Comparison of ENCODE assay signal across 8 mouse cellular contexts in genomic region chr5:31201042-31201741, GRCm38 (mm10). TPM values are rescaled to one million over a fixed set of nuclear protein-coding genes. Genes with fewer than 3 reads are reported as not detected.
DNase-seq lines count a peak whose midpoint lies in the region; ATAC-seq and TF ChIP-seq lines count a peak whose summit lies in the region.

No protein-coding gene starts in this region.

- no peaks in the 10 kb centered on the region for H3K27me3 ChIP-seq in erythroblast, embryonic 14.5 days (ENCODE audit: control insufficient read depth)
- no peaks in the 10 kb centered on the region for H3K27me3 ChIP-seq in liver, embryonic 11.5 days (replicated peaks; ENCODE audit: control insufficient read depth, insufficient read depth, low read length)
- no peaks in the 10 kb centered on the region for H3K27me3 ChIP-seq in stomach, postnatal 0 days (ENCODE audit: control insufficient read depth, insufficient read depth, low read length)

- peak overlapping the region; percentile 83 for H3K9ac ChIP-seq in liver, embryonic 11.5 days (ENCODE audit: low read depth, low read length)
- H3K9ac ChIP-seq in stomach, postnatal 0 days (ENCODE audit: low read length): peak overlapping the region; percentile 85

- peaks cover 96% of the 10 kb centered on the region for H3K36me3 ChIP-seq in erythroblast, embryonic 14.5 days (ENCODE audit: control insufficient read depth)
- peaks cover 64% of the 10 kb centered on the region for H3K36me3 ChIP-seq in liver, embryonic 11.5 days (ENCODE audit: control insufficient read depth, insufficient read depth, low read length)
- H3K36me3 ChIP-seq in stomach, postnatal 0 days (ENCODE audit: control insufficient read depth, insufficient read depth, low read length): peaks cover 39% of the 10 kb centered on the region

- 20% methylated on average over 13 of the region's 13 CpGs for WGBS in liver, embryonic 11.5 days
- WGBS in stomach, postnatal 0 days: 12% methylated on average over 13 of the region's 13 CpGs

- H3K4me3 ChIP-seq in erythroblast, embryonic 14.5 days (replicated peaks): peak overlapping the region; percentile 84
- peak overlapping the region; percentile 86 for H3K4me3 ChIP-seq in liver, embryonic 11.5 days (ENCODE audit: low read depth, low read length)
- H3K4me3 ChIP-seq in stomach, postnatal 0 days (ENCODE audit: low read depth, low read length): peak overlapping the region; percentile 76

- peak; percentile 21 for DNase-seq in thymus, postnatal 0 days (ENCODE audit: low spot score)
- no peak for DNase-seq in thymus, postnatal 4 days
- DNase-seq in liver, embryonic 11.5 days (ENCODE audit: low spot score): peak; percentile 54
- DNase-seq in stomach, postnatal 0 days (ENCODE audit: low spot score): no peak
- DNase-seq in gastrocnemius, adult 8-10 months (ENCODE audit: low spot score in 2 of 2): no peak
- DNase-seq in urinary bladder, adult 18-20 months (ENCODE audit: low spot score in 2 of 2): no peak

- H3K9me3 ChIP-seq in erythroblast, embryonic 14.5 days (ENCODE audit: control insufficient read depth, low read length): no peaks in the 10 kb centered on the region
- H3K9me3 ChIP-seq in liver, embryonic 11.5 days (ENCODE audit: control insufficient read depth, low read length): peaks cover 5% of the 10 kb centered on the region
- H3K9me3 ChIP-seq in stomach, postnatal 0 days (ENCODE audit: control insufficient read depth, low read length): peaks cover 5% of the 10 kb centered on the region

- no peak for TF ChIP-seq EP300 in stomach, postnatal 0 days (optimal IDR thresholded peaks at IDR 0.05)

- peak overlapping the region; percentile 80 for H3K27ac ChIP-seq in liver, embryonic 11.5 days (ENCODE audit: low read depth, low read length)
- peak overlapping the region; percentile 86 for H3K27ac ChIP-seq in stomach, postnatal 0 days (replicated peaks)

- H3K4me2 ChIP-seq in liver, embryonic 11.5 days: peak overlapping the region; percentile 93
- H3K4me2 ChIP-seq in stomach, postnatal 0 days (replicated peaks; ENCODE audit: low read depth): peak overlapping the region; percentile 85

- H3K4me1 ChIP-seq in erythroblast, embryonic 14.5 days (ENCODE audit: control insufficient read depth): peaks cover 43% of the 10 kb centered on the region
- H3K4me1 ChIP-seq in liver, embryonic 11.5 days (replicated peaks; ENCODE audit: control insufficient read depth, insufficient read depth, low read length): peaks cover 20% of the 10 kb centered on the region
- H3K4me1 ChIP-seq in stomach, postnatal 0 days (replicated peaks; ENCODE audit: control insufficient read depth, insufficient read depth): no peaks in the 10 kb centered on the region

- no peak for ATAC-seq in erythroblast, adult 5-6 weeks (replicated peaks; ENCODE audit: low FRiP score, poor library complexity, severe bottlenecking)
- ATAC-seq in liver, embryonic 11.5 days (replicated peaks; ENCODE audit: low FRiP score): no peak
- no peak for ATAC-seq in stomach, postnatal 0 days (ENCODE audit: low FRiP score, low TSS enrichment)

- no peak for TF ChIP-seq CTCF in stomach, postnatal 0 days (IDR thresholded peaks at IDR 0.05; ENCODE audit: low read depth)

RNA-seq across cellular contexts. Expression of gene Zfp513, which starts 0.9 kb away (rescaled TPM):
- polyA plus RNA-seq in erythroblast, embryonic 14.5 days (2012): 2.5 TPM in 2 replicates
- total RNA-seq in erythroblast, adult 5-6 weeks (2015; ENCODE audit: low replicate concordance): 2.3 and 4.8 TPM in 2 replicates
- total RNA-seq in erythroblast, adult 5-6 weeks (2017; ENCODE audit: low replicate concordance): 5.5 and 5.9 TPM in 2 replicates
- 7.0 TPM in 2 replicates for polyA plus RNA-seq in thymus, postnatal 0 days (2015; fragmentation: Nextera tagmentation; extraction: Ambion mirVana)
- polyA plus RNA-seq in liver, embryonic 11.5 days (2014; fragmentation: Nextera tagmentation; extraction: Ambion mirVana): 4.7 and 6.2 TPM in 2 replicates
- polyA plus RNA-seq in stomach, postnatal 0 days (2015; fragmentation: Nextera tagmentation; extraction: Ambion mirVana): 4.8 and 5.3 TPM in 2 replicates
- total RNA-seq in gastrocnemius, adult 8-10 months (2022): 10 to 100 TPM in 1 of 4 experiments, 1 to 10 TPM in 3; 6.5 to 12.3 (median 8.5) TPM

RNA-seq across cellular contexts. Expression of gene Eif2b4, which starts 8.0 kb away (rescaled TPM):
- polyA plus RNA-seq in erythroblast, embryonic 14.5 days (2012): 32.5 and 34.0 TPM in 2 replicates
- total RNA-seq in erythroblast, adult 5-6 weeks (2015; ENCODE audit: low replicate concordance): 9.8 and 42.1 TPM in 2 replicates
- total RNA-seq in erythroblast, adult 5-6 weeks (2017; ENCODE audit: low replicate concordance): 13.5 and 18.7 TPM in 2 replicates
- 73.6 and 80.4 TPM in 2 replicates for polyA plus RNA-seq in thymus, postnatal 0 days (2015; fragmentation: Nextera tagmentation; extraction: Ambion mirVana)
- 93.2 and 98.1 TPM in 2 replicates for polyA plus RNA-seq in liver, embryonic 11.5 days (2014; fragmentation: Nextera tagmentation; extraction: Ambion mirVana)
- 44.2 and 47.7 TPM in 2 replicates for polyA plus RNA-seq in stomach, postnatal 0 days (2015; fragmentation: Nextera tagmentation; extraction: Ambion mirVana)
- 10 to 100 TPM; 42.1 to 68.2 (median 50.8) TPM for total RNA-seq in gastrocnemius, adult 8-10 months (2022)

RNA-seq across cellular contexts. Expression of gene Snx17, which starts 8.2 kb away (rescaled TPM):
- 2.7 and 2.9 TPM in 2 replicates for polyA plus RNA-seq in erythroblast, embryonic 14.5 days (2012)
- 2.9 and 17.1 TPM in 2 replicates for total RNA-seq in erythroblast, adult 5-6 weeks (2015; ENCODE audit: low replicate concordance)
- 12.3 and 15.8 TPM in 2 replicates for total RNA-seq in erythroblast, adult 5-6 weeks (2017; ENCODE audit: low replicate concordance)
- polyA plus RNA-seq in thymus, postnatal 0 days (2015; fragmentation: Nextera tagmentation; extraction: Ambion mirVana): 126 and 144 TPM in 2 replicates
- polyA plus RNA-seq in liver, embryonic 11.5 days (2014; fragmentation: Nextera tagmentation; extraction: Ambion mirVana): 87.6 and 94.7 TPM in 2 replicates
- polyA plus RNA-seq in stomach, postnatal 0 days (2015; fragmentation: Nextera tagmentation; extraction: Ambion mirVana): 80.3 and 83.2 TPM in 2 replicates
- 10 to 100 TPM; 31.3 to 35.8 (median 31.7) TPM for total RNA-seq in gastrocnemius, adult 8-10 months (2022)

RNA-seq across cellular contexts. Expression of gene Ppm1g, which starts 19.3 kb away (rescaled TPM):
- 31.4 and 40.0 TPM in 2 replicates for polyA plus RNA-seq in erythroblast, embryonic 14.5 days (2012)
- 35.4 and 46.4 TPM in 2 replicates for total RNA-seq in erythroblast, adult 5-6 weeks (2015; ENCODE audit: low replicate concordance)
- total RNA-seq in erythroblast, adult 5-6 weeks (2017; ENCODE audit: low replicate concordance): 67.5 and 132 TPM in 2 replicates
- polyA plus RNA-seq in thymus, postnatal 0 days (2015; fragmentation: Nextera tagmentation; extraction: Ambion mirVana): 131 and 140 TPM in 2 replicates
- 220 and 242 TPM in 2 replicates for polyA plus RNA-seq in liver, embryonic 11.5 days (2014; fragmentation: Nextera tagmentation; extraction: Ambion mirVana)
- polyA plus RNA-seq in stomach, postnatal 0 days (2015; fragmentation: Nextera tagmentation; extraction: Ambion mirVana): 57.8 and 59.4 TPM in 2 replicates
- 10 to 100 TPM; 38.2 to 49.9 (median 45.2) TPM for total RNA-seq in gastrocnemius, adult 8-10 months (2022)

RNA-seq across cellular contexts. Expression of gene Gtf3c2, which starts 21.2 kb away (rescaled TPM):
- 4.0 and 4.9 TPM in 2 replicates for polyA plus RNA-seq in erythroblast, embryonic 14.5 days (2012)
- 29.7 and 32.5 TPM in 2 replicates for total RNA-seq in erythroblast, adult 5-6 weeks (2015; ENCODE audit: low replicate concordance)
- 24.8 and 30.7 TPM in 2 replicates for total RNA-seq in erythroblast, adult 5-6 weeks (2017; ENCODE audit: low replicate concordance)
- 46.1 and 47.2 TPM in 2 replicates for polyA plus RNA-seq in thymus, postnatal 0 days (2015; fragmentation: Nextera tagmentation; extraction: Ambion mirVana)
- polyA plus RNA-seq in liver, embryonic 11.5 days (2014; fragmentation: Nextera tagmentation; extraction: Ambion mirVana): 77.2 and 79.5 TPM in 2 replicates
- polyA plus RNA-seq in stomach, postnatal 0 days (2015; fragmentation: Nextera tagmentation; extraction: Ambion mirVana): 19.9 and 25.1 TPM in 2 replicates
- 10 to 100 TPM; 20.5 to 28.0 (median 23.2) TPM for total RNA-seq in gastrocnemius, adult 8-10 months (2022)

Comparison
In these comparisons a context has a peak if more than half of its experiments do, and no peak if none do; other contexts are left out.
1. DNase-seq: peak in thymus, postnatal 0 days (single experiment) and liver, embryonic 11.5 days (single experiment); none in thymus, postnatal 4 days (single experiment), stomach, postnatal 0 days (single experiment), gastrocnemius, adult 8-10 months (0 of 2) and urinary bladder, adult 18-20 months (0 of 2).
2. RNA of gene Snx17, which starts 8.2 kb away (polyA plus RNA-seq): 126 to 144 TPM in thymus, postnatal 0 days, 87.6 to 94.7 TPM in liver, embryonic 11.5 days and 80.3 to 83.2 TPM in stomach, postnatal 0 days; 2.7 to 2.9 TPM in erythroblast, embryonic 14.5 days; every median in the first group is over 10 times any median in the second.
3. Peak in every context shown above with its lines, with median percentiles within 50 percentile points of each other: H3K4me3 ChIP-seq.